Mouse (Mus musculus) erythroblast, adult 5-6 weeks (primary cell): Measurements from ENCODE around the gene Prss38. TPM values are rescaled to one million over a fixed set of nuclear protein-coding genes. Genes with fewer than 3 reads are reported as not detected.

ENCODE experiments used
- ATAC-seq: replicated peaks from 2 replicates; pipeline ENCODE4 v1.8.0; 2016; ENCODE audit warnings: moderate number of reproducible peaks, mild to moderate bottlenecking, moderate TSS enrichment, inconsistent platforms; ENCODE audit not compliant: poor library complexity, low FRiP score, severe bottlenecking
- total RNA-seq, 2 experiments: library from RNA; stranded (forward) in 1 of 2; stranded (reverse) in 1 of 2; fragments of 150-400 nt in 1 of 2; fragments of 200-764, 138-1000 nt in 1 of 2; gene quantifications; 2 replicates each; pipeline versions ENCODE4 v1.2.3 to v1.2.4; 2015 to 2017; ENCODE audit warnings: low replicate concordance in 2 of 2

Prss38 gene
- total RNA-seq (2015; ENCODE audit: low replicate concordance), result not detected in 2 replicates
- not detected in 2 replicates for total RNA-seq (2017; ENCODE audit: low replicate concordance)

- ATAC-seq, result no peak
These were observed at the start of gene Prss38 for GRCm38 (mm10) chr11:59375475-59375874. Gene Prss38, minus strand, starts transcription at chr11:59375657.

- ATAC-seq, result no peak
These were observed 47.6 kb upstream of the Prss38 start for GRCm38 (mm10) chr11:59423010-59423588.

- ATAC-seq, result no peak
These were observed 46.5 kb upstream of the Prss38 start for GRCm38 (mm10) chr11:59421967-59422366.

GRCm38 (mm10) chr11:59421436-59421835 is 46.0 kb upstream of the Prss38 start:
- no peak for ATAC-seq

GRCm38 (mm10) chr11:59418708-59419107 is 43.3 kb upstream of the Prss38 start:
- ATAC-seq, result no peak

- ATAC-seq, result no peak
These were observed 37.8 kb upstream of the Prss38 start for GRCm38 (mm10) chr11:59412999-59413863.

GRCm38 (mm10) chr11:59412058-59412457 is 36.6 kb upstream of the Prss38 start:
- ATAC-seq, result no peak

- ATAC-seq, result no peak
These were observed 35.4 kb upstream of the Prss38 start for GRCm38 (mm10) chr11:59410851-59411250.

GRCm38 (mm10) chr11:59405761-59406160 is 30.3 kb upstream of the Prss38 start:
- no peak for ATAC-seq

GRCm38 (mm10) chr11:59400876-59401275 is 25.4 kb upstream of the Prss38 start:
- no peak for ATAC-seq

- ATAC-seq, result no peak
These were observed 24.4 kb upstream of the Prss38 start for GRCm38 (mm10) chr11:59399830-59400229.

- no peak for ATAC-seq
These were observed 22.3 kb upstream of the Prss38 start for GRCm38 (mm10) chr11:59397536-59398371.

GRCm38 (mm10) chr11:59394451-59394850 is 19.0 kb upstream of the Prss38 start:
- ATAC-seq, result no peak

- no peak for ATAC-seq
These were observed 18.1 kb upstream of the Prss38 start for GRCm38 (mm10) chr11:59393591-59393990.

GRCm38 (mm10) chr11:59392300-59392699 is 16.8 kb upstream of the Prss38 start:
- ATAC-seq, result no peak

GRCm38 (mm10) chr11:59390470-59390869 is 15.0 kb upstream of the Prss38 start:
- no peak for ATAC-seq

- no peak for ATAC-seq
These were observed 14.2 kb upstream of the Prss38 start for GRCm38 (mm10) chr11:59389617-59390016.

GRCm38 (mm10) chr11:59388806-59389205 is 13.3 kb upstream of the Prss38 start:
- ATAC-seq, result no peak

GRCm38 (mm10) chr11:59387471-59387870 is 12.0 kb upstream of the Prss38 start:
- no peak for ATAC-seq

- ATAC-seq, result no peak
These were observed 9.7 kb upstream of the Prss38 start for GRCm38 (mm10) chr11:59385123-59385522.
